Comparison of ENCODE assay signal across 11 mouse cellular contexts in the genomic region with DNA sequence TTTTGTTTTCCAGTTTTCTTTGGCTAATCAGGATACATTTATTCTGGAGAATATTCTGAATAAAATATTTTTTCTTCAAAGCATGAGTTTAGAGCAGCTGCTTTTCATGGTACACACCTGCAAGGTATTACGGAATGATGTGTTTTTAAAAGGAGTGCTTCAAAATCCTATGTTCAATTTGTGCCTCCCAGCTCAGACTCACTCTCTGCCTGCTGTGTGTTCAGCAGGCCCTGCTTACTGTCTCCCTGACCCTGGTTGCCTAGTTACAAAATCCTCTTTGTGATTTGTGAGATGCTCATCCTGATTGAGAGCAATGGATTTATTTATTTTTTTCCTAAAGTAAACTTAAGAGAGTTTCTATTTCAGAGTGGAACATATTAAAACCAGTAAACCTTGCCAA.
DNase-seq lines count a peak whose midpoint lies in the region; ATAC-seq lines count a peak whose summit lies in the region.
"Had no signal": no experiment of that assay in that cellular context is flagged by ENCODE, and none has a peak within 500 bp of the region (broad histone marks: within the 10 kb centered on the region; RNA-seq: fewer than 3 reads in every experiment).

No protein-coding gene starts in this region.

- peak; percentile 56 for DNase-seq in forebrain, embryonic 14.5 days (ENCODE audit: low spot score)
- DNase-seq in forebrain, embryonic 10.5 days (ENCODE audit: extremely low spot score, low spot score): no peak
- DNase-seq in midbrain, embryonic 11.5 days (ENCODE audit: low spot score, missing footprints): peak; percentile 87
- no peak for DNase-seq in midbrain, embryonic 10.5 days (ENCODE audit: low spot score)
- no peak for DNase-seq in limb, embryonic 10.5 days (ENCODE audit: low spot score)
- DNase-seq in cerebellum, adult 9-11 months: no peak
- DNase-seq in urinary bladder, postnatal 36 days (ENCODE audit: low spot score in 2 of 2): no peak
- DNase-seq: B cell, adult 2 months had no signal

- no peaks in the 10 kb centered on the region for H3K27me3 ChIP-seq in forebrain, embryonic 14.5 days (replicated peaks; ENCODE audit: control insufficient read depth, insufficient read depth, low read length)
- no peaks in the 10 kb centered on the region for H3K27me3 ChIP-seq in forebrain, embryonic 10.5 days (ENCODE audit: poor library complexity, severe bottlenecking)
- H3K27me3 ChIP-seq in midbrain, embryonic 11.5 days (ENCODE audit: control insufficient read depth, insufficient read depth, low read length): no peaks in the 10 kb centered on the region
- H3K27me3 ChIP-seq in midbrain, embryonic 10.5 days (ENCODE audit: low read depth, poor library complexity, severe bottlenecking): no peaks in the 10 kb centered on the region
- H3K27me3 ChIP-seq in limb, embryonic 10.5 days (ENCODE audit: low read depth, poor library complexity, severe bottlenecking): no peaks in the 10 kb centered on the region
- H3K27me3 ChIP-seq in stomach, embryonic 16.5 days (ENCODE audit: control insufficient read depth, insufficient read depth, low read length): no peaks in the 10 kb centered on the region
- H3K27me3 ChIP-seq: hindbrain, embryonic 15.5 days had no signal

- no peak overlapping the region for H3K4me2 ChIP-seq in forebrain, embryonic 14.5 days (ENCODE audit: low read length)
- no peak overlapping the region for H3K4me2 ChIP-seq in midbrain, embryonic 11.5 days
- H3K4me2 ChIP-seq in stomach, embryonic 16.5 days (ENCODE audit: low read depth, low read length): no peak overlapping the region
- H3K4me2 ChIP-seq: hindbrain, embryonic 15.5 days had no signal

- H3K4me1 ChIP-seq in forebrain, embryonic 14.5 days (ENCODE audit: control insufficient read depth, insufficient read depth, low read length): peaks cover 8% of the 10 kb centered on the region; the same call in 1 of the 2 replicates
- H3K4me1 ChIP-seq in forebrain, embryonic 10.5 days: peaks cover 12% of the 10 kb centered on the region
- no peaks in the 10 kb centered on the region for H3K4me1 ChIP-seq in midbrain, embryonic 11.5 days (ENCODE audit: control insufficient read depth, insufficient read depth, low read length)
- peaks cover 15% of the 10 kb centered on the region for H3K4me1 ChIP-seq in midbrain, embryonic 10.5 days
- peaks cover 19% of the 10 kb centered on the region for H3K4me1 ChIP-seq in limb, embryonic 10.5 days
- H3K4me1 ChIP-seq in stomach, embryonic 16.5 days (ENCODE audit: control insufficient read depth, insufficient read depth, low read length): no peaks in the 10 kb centered on the region; the same call in 1 of the 2 replicates

- no peak overlapping the region for H3K9ac ChIP-seq in forebrain, embryonic 14.5 days (ENCODE audit: low read length)
- no peak overlapping the region for H3K9ac ChIP-seq in midbrain, embryonic 11.5 days (ENCODE audit: low read length)
- no peak overlapping the region for H3K9ac ChIP-seq in stomach, embryonic 16.5 days (ENCODE audit: low read length)
- H3K9ac ChIP-seq: hindbrain, embryonic 15.5 days had no signal

- H3K27ac ChIP-seq in forebrain, embryonic 14.5 days (ENCODE audit: low read depth, low read length): no peak overlapping the region
- no peak overlapping the region for H3K27ac ChIP-seq in forebrain, embryonic 10.5 days
- H3K27ac ChIP-seq in midbrain, embryonic 11.5 days (ENCODE audit: low read depth, low read length): no peak overlapping the region
- H3K27ac ChIP-seq in midbrain, embryonic 10.5 days (replicated peaks): no peak overlapping the region; the same call in 1 of the 2 replicates
- H3K27ac ChIP-seq in limb, embryonic 10.5 days: peak overlapping the region; percentile 36; the same call in 1 of the 2 replicates
- peak overlapping the region; percentile 52 for H3K27ac ChIP-seq in stomach, embryonic 16.5 days (ENCODE audit: low read length)
- H3K27ac ChIP-seq: hindbrain, embryonic 15.5 days; macrophage had no signal

- peak; percentile 41; the same call in 1 of the 2 replicates for ATAC-seq in forebrain, embryonic 14.5 days
- ATAC-seq in midbrain, embryonic 11.5 days (ENCODE audit: low FRiP score): peak; percentile 82
- peak; percentile 34; the same call in 1 of the 2 replicates for ATAC-seq in stomach, embryonic 16.5 days (ENCODE audit: insufficient read depth, low FRiP score)

- 71% methylated on average over 1 of the region's 1 CpGs for WGBS in forebrain, embryonic 14.5 days
- 66% methylated on average over 1 of the region's 1 CpGs for WGBS in forebrain, embryonic 10.5 days
- 34% methylated on average over 1 of the region's 1 CpGs for WGBS in midbrain, embryonic 11.5 days
- 44% methylated on average over 1 of the region's 1 CpGs for WGBS in midbrain, embryonic 10.5 days
- WGBS in limb, embryonic 10.5 days: 76% methylated on average over 1 of the region's 1 CpGs
- 50% methylated on average over 1 of the region's 1 CpGs for WGBS in stomach, embryonic 16.5 days

- H3K36me3 ChIP-seq in forebrain, embryonic 14.5 days (ENCODE audit: control insufficient read depth, insufficient read depth, low read length): no peaks in the 10 kb centered on the region
- H3K36me3 ChIP-seq in forebrain, embryonic 10.5 days (replicated peaks): no peaks in the 10 kb centered on the region
- H3K36me3 ChIP-seq in midbrain, embryonic 11.5 days (ENCODE audit: control insufficient read depth, insufficient read depth, low read length): no peaks in the 10 kb centered on the region
- no peaks in the 10 kb centered on the region for H3K36me3 ChIP-seq in midbrain, embryonic 10.5 days
- H3K36me3 ChIP-seq in limb, embryonic 10.5 days: no peaks in the 10 kb centered on the region
- no peaks in the 10 kb centered on the region for H3K36me3 ChIP-seq in stomach, embryonic 16.5 days (ENCODE audit: control insufficient read depth, insufficient read depth, low read length)
- H3K36me3 ChIP-seq: hindbrain, embryonic 15.5 days had no signal

- H3K4me3 ChIP-seq in forebrain, embryonic 14.5 days (ENCODE audit: low read depth, low read length): no peak overlapping the region
- no peak overlapping the region for H3K4me3 ChIP-seq in forebrain, embryonic 10.5 days
- H3K4me3 ChIP-seq in midbrain, embryonic 11.5 days (ENCODE audit: low read depth, low read length): no peak overlapping the region
- H3K4me3 ChIP-seq in midbrain, embryonic 10.5 days: no peak overlapping the region
- H3K4me3 ChIP-seq in limb, embryonic 10.5 days: no peak overlapping the region
- H3K4me3 ChIP-seq in stomach, embryonic 16.5 days (replicated peaks; ENCODE audit: low read length): no peak overlapping the region
- H3K4me3 ChIP-seq: hindbrain, embryonic 15.5 days had no signal

- no peaks in the 10 kb centered on the region for H3K9me3 ChIP-seq in forebrain, embryonic 14.5 days (replicated peaks; ENCODE audit: control insufficient read depth, low read length)
- no peaks in the 10 kb centered on the region for H3K9me3 ChIP-seq in forebrain, embryonic 10.5 days
- H3K9me3 ChIP-seq in midbrain, embryonic 11.5 days (ENCODE audit: control insufficient read depth, low read length): no peaks in the 10 kb centered on the region
- H3K9me3 ChIP-seq in midbrain, embryonic 10.5 days (replicated peaks): no peaks in the 10 kb centered on the region
- H3K9me3 ChIP-seq in limb, embryonic 10.5 days (replicated peaks): no peaks in the 10 kb centered on the region
- no peaks in the 10 kb centered on the region for H3K9me3 ChIP-seq in stomach, embryonic 16.5 days (replicated peaks; ENCODE audit: control insufficient read depth, low read length)
- H3K9me3 ChIP-seq: hindbrain, embryonic 15.5 days had no signal

Comparison
In these comparisons a context has a peak if more than half of its experiments do, and no peak if none do; other contexts are left out.
1. DNase-seq: peak in forebrain, embryonic 14.5 days (single experiment) and midbrain, embryonic 11.5 days (single experiment); none in forebrain, embryonic 10.5 days (single experiment), midbrain, embryonic 10.5 days (single experiment), limb, embryonic 10.5 days (single experiment), cerebellum, adult 9-11 months (single experiment) and urinary bladder, postnatal 36 days (0 of 2).
2. H3K27ac ChIP-seq: peak in limb, embryonic 10.5 days (single experiment) and stomach, embryonic 16.5 days (single experiment); none in forebrain, embryonic 14.5 days (single experiment), forebrain, embryonic 10.5 days (single experiment), midbrain, embryonic 11.5 days (single experiment) and midbrain, embryonic 10.5 days (single experiment).
3. Peak in every context shown above with its lines, with median percentiles within 50 percentile points of each other: ATAC-seq.